ENCODE assay signal across 24 mouse cellular contexts in the genomic region with DNA sequence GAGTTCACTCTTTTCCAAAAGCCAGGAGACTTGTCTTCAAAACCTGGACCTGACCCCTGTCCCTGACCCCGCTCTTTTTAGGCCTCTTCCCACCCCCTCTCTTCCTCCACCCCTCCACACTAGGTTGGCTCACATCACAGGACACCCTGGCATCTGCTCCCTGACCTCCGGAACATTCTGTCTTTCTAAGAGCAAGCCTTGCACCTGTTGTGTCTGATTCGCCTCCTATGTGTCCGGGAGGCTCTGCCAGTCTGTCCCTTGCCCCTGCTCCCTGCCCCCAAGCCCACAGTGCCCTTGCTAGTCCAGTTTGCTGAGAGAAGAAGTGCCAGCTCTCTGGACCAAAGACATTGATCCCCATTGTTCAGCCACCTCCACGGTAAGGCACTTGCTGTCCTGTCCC.
"Had no signal": no experiment of that assay in that cellular context is flagged by ENCODE, and none has a peak within 500 bp of the region (broad histone marks: within the 10 kb centered on the region; RNA-seq: fewer than 3 reads in every experiment).

No protein-coding gene starts in this region.

- H3K4me3 ChIP-seq: heart, embryonic 10.5 days; heart, embryonic 12.5 days; hindbrain, embryonic 10.5 days; hindbrain, embryonic 12.5 days; intestine, embryonic 15.5 days; layer of hippocampus, adult 2 months; left cerebral cortex, adult 2 months; limb, embryonic 10.5 days; limb, embryonic 12.5 days; liver, embryonic 13.5 days; liver, embryonic 15.5 days had no signal

- H3K36me3 ChIP-seq: heart, embryonic 10.5 days; heart, embryonic 12.5 days; hindbrain, embryonic 10.5 days; hindbrain, embryonic 12.5 days; intestine, embryonic 15.5 days; limb, embryonic 10.5 days; limb, embryonic 12.5 days; liver, embryonic 13.5 days; liver, embryonic 15.5 days had no signal

- H3K27ac ChIP-seq: heart, embryonic 10.5 days; hindbrain, embryonic 12.5 days; hindbrain, embryonic 14.5 days; intestine, embryonic 15.5 days; layer of hippocampus, adult 2 months; left cerebral cortex, adult 2 months; limb, embryonic 10.5 days; limb, embryonic 12.5 days; liver, embryonic 13.5 days; liver, embryonic 15.5 days had no signal

- H3K27me3 ChIP-seq: heart, embryonic 12.5 days; hindbrain, embryonic 12.5 days; intestine, embryonic 15.5 days; liver, embryonic 13.5 days; liver, embryonic 15.5 days had no signal

- H3K9ac ChIP-seq: heart, embryonic 12.5 days; hindbrain, embryonic 12.5 days; hindbrain, embryonic 14.5 days; intestine, embryonic 15.5 days; limb, embryonic 12.5 days; liver, embryonic 13.5 days; liver, embryonic 15.5 days had no signal

- H3K4me1 ChIP-seq: heart, embryonic 10.5 days; heart, embryonic 12.5 days; hindbrain, embryonic 12.5 days; intestine, embryonic 15.5 days; limb, embryonic 10.5 days; limb, embryonic 12.5 days; liver, embryonic 13.5 days; liver, embryonic 15.5 days had no signal

- DNase-seq: heart, adult 18-20 months; heart, postnatal 10 days; heart, postnatal 4 days; kidney, adult 2 months; kidney, postnatal 10 days; kidney, postnatal 25 days; kidney, postnatal 4 days; liver; liver, embryonic 13.5 days had no signal

- H3K4me2 ChIP-seq: heart, embryonic 12.5 days; hindbrain, embryonic 12.5 days; hindbrain, embryonic 14.5 days; intestine, embryonic 15.5 days; limb, embryonic 12.5 days; liver, embryonic 11.5 days; liver, embryonic 13.5 days; liver, embryonic 15.5 days had no signal

- H3K9me3 ChIP-seq: heart, embryonic 10.5 days; heart, embryonic 12.5 days; hindbrain, embryonic 10.5 days; hindbrain, embryonic 12.5 days; intestine, embryonic 15.5 days; limb, embryonic 10.5 days; limb, embryonic 12.5 days; liver, embryonic 13.5 days; liver, embryonic 15.5 days had no signal

- ATAC-seq: hindbrain, embryonic 16.5 days; inflammation-experienced regulatory T-cells, adult 6 months; intestine, embryonic 15.5 days; intestine, postnatal 0 days had no signal
